Mouse (Mus musculus): ENCODE data around the gene Creg2. TPM values are rescaled to one million over a fixed set of nuclear protein-coding genes. Genes with fewer than 3 reads are reported as not detected.
"Not testable (repeated sequence)": the region's sequence is repeated elsewhere in the genome, so short reads cannot be mapped to it uniquely, and the experiment has no call there.

Gene Creg2
- polyA plus RNA-seq, 1 experiment from 2014 or later = 0.05 TPM

GRCm38 (mm10) chr1:39678883-39679282 is 27.6 kb upstream of the Creg2 start:
- no peaks in the 10 kb centered on the region for H3K36me3 ChIP-seq
- H3K27me3 ChIP-seq (replicated peaks) = no peaks in the 10 kb centered on the region
- H3K4me3 ChIP-seq = no peak overlapping the region
- no peak for ATAC-seq (ENCODE audit: insufficient number of reproducible peaks, low FRiP score)
- WGBS = 75% methylated on average over 8 of the region's 8 CpGs
- no peak overlapping the region for H3K9ac ChIP-seq
- no peaks in the 10 kb centered on the region; the same call in 1 of the 2 replicates for H3K9me3 ChIP-seq (replicated peaks)
- no peaks in the 10 kb centered on the region for H3K4me1 ChIP-seq (replicated peaks)
- no peak overlapping the region for H3K4me2 ChIP-seq
- H3K27ac ChIP-seq (ENCODE audit: poor library complexity, severe bottlenecking) = no peak overlapping the region

GRCm38 (mm10) chr1:39676221-39676876 is 25.1 kb upstream of the Creg2 start:
- Histone ChIP-seq H3K4me1 (replicated peaks) (0 out of 2 replicates have a peak, but pooled peaks cover 7% of the 10 kb centered on the region), H3K27ac (ENCODE audit: poor library complexity, severe bottlenecking) (no peak overlapping the region), H3K4me2 (no peak overlapping the region), H3K4me3 (no peak overlapping the region), H3K36me3 (no peaks in the 10 kb centered on the region), H3K9me3 (replicated peaks) (no peaks in the 10 kb centered on the region; the same call in 1 of the 2 replicates), H3K9ac (no peak overlapping the region), H3K27me3 (replicated peaks) (no peaks in the 10 kb centered on the region)
- WGBS = 89% methylated on average over 5 of the region's 5 CpGs
- no peak for ATAC-seq (ENCODE audit: insufficient number of reproducible peaks, low FRiP score)

- ATAC-seq (ENCODE audit: insufficient number of reproducible peaks, low FRiP score) = no peak
These were observed 21.3 kb upstream of the Creg2 start for GRCm38 (mm10) chr1:39672362-39673105.

GRCm38 (mm10) chr1:39670211-39670935 is 19.1 kb upstream of the Creg2 start:
- 0 out of 2 replicates have a peak, but pooled peaks cover 9% of the 10 kb centered on the region for H3K4me1 ChIP-seq (replicated peaks)
- H3K4me2 ChIP-seq = no peak overlapping the region
- H3K27ac ChIP-seq (ENCODE audit: poor library complexity, severe bottlenecking) = no peak overlapping the region
- peaks cover 4% of the 10 kb centered on the region; the same call in 1 of the 2 replicates for H3K9me3 ChIP-seq (replicated peaks)
- H3K9ac ChIP-seq = no peak overlapping the region
- ATAC-seq (ENCODE audit: insufficient number of reproducible peaks, low FRiP score) = no peak
- no peak overlapping the region for H3K4me3 ChIP-seq
- WGBS = 82% methylated on average over 17 of the region's 17 CpGs
- no peaks in the 10 kb centered on the region for H3K36me3 ChIP-seq
- no peaks in the 10 kb centered on the region; the same call in 1 of the 2 replicates for H3K27me3 ChIP-seq (replicated peaks)

More at GRCm38 (mm10) chr1:39672362-39673105, 21.3 kb upstream of the Creg2 start:
- Histone ChIP-seq H3K36me3 (no peaks in the 10 kb centered on the region), H3K4me1 (replicated peaks) (0 out of 2 replicates have a peak, but pooled peaks cover 9% of the 10 kb centered on the region), H3K4me2 (no peak overlapping the region), H3K9me3 (replicated peaks) (peaks cover 4% of the 10 kb centered on the region; the same call in 1 of the 2 replicates), H3K27me3 (replicated peaks) (no peaks in the 10 kb centered on the region; the same call in 1 of the 2 replicates), H3K9ac (no peak overlapping the region), H3K4me3 (no peak overlapping the region), H3K27ac (ENCODE audit: poor library complexity, severe bottlenecking) (peak overlapping the region; percentile 47; the same call in 1 of the 2 replicates)
- 71% methylated on average over 9 of the region's 9 CpGs for WGBS

- no peak for ATAC-seq (ENCODE audit: insufficient number of reproducible peaks, low FRiP score)
- Histone ChIP-seq H3K27ac (ENCODE audit: poor library complexity, severe bottlenecking) (no peak overlapping the region), H3K9ac (no peak overlapping the region), H3K4me1 (replicated peaks) (0 out of 2 replicates have a peak, but pooled peaks cover 5% of the 10 kb centered on the region), H3K27me3 (replicated peaks) (no peaks in the 10 kb centered on the region; the same call in 1 of the 2 replicates), H3K36me3 (no peaks in the 10 kb centered on the region), H3K4me2 (no peak overlapping the region), H3K4me3 (no peak overlapping the region), H3K9me3 (replicated peaks) (peaks cover 4% of the 10 kb centered on the region; the same call in 1 of the 2 replicates)
- 84% methylated on average over 12 of the region's 12 CpGs for WGBS
These were observed 15.5 kb upstream of the Creg2 start for GRCm38 (mm10) chr1:39666751-39667252.

GRCm38 (mm10) chr1:39664039-39664625 is 12.9 kb upstream of the Creg2 start:
- H3K27ac ChIP-seq (ENCODE audit: poor library complexity, severe bottlenecking) = no peak overlapping the region
- H3K9ac ChIP-seq = no peak overlapping the region
- H3K9me3 ChIP-seq (replicated peaks) = 0 out of 2 replicates have a peak, but pooled peaks cover 2% of the 10 kb centered on the region
- no peak overlapping the region for H3K4me2 ChIP-seq
- no peak overlapping the region for H3K4me3 ChIP-seq
- H3K27me3 ChIP-seq (replicated peaks) = no peaks in the 10 kb centered on the region; the same call in 1 of the 2 replicates
- 84% methylated on average over 7 of the region's 7 CpGs for WGBS
- no peaks in the 10 kb centered on the region for H3K4me1 ChIP-seq (replicated peaks)
- H3K36me3 ChIP-seq = no peaks in the 10 kb centered on the region
- ATAC-seq (ENCODE audit: insufficient number of reproducible peaks, low FRiP score) = no peak

GRCm38 (mm10) chr1:39663050-39663449 is 11.8 kb upstream of the Creg2 start:
- Histone ChIP-seq H3K4me3 (no peak overlapping the region), H3K9ac (no peak overlapping the region), H3K9me3 (replicated peaks) (peaks cover 8% of the 10 kb centered on the region; the same call in 1 of the 2 replicates), H3K36me3 (no peaks in the 10 kb centered on the region), H3K4me2 (no peak overlapping the region), H3K27me3 (replicated peaks) (no peaks in the 10 kb centered on the region), H3K27ac (ENCODE audit: poor library complexity, severe bottlenecking) (no peak overlapping the region), H3K4me1 (replicated peaks) (no peaks in the 10 kb centered on the region)
- no peak for ATAC-seq (ENCODE audit: insufficient number of reproducible peaks, low FRiP score)
- 83% methylated on average over 4 of the region's 4 CpGs for WGBS

GRCm38 (mm10) chr1:39656976-39657529 is 5.8 kb upstream of the Creg2 start:
- Histone ChIP-seq H3K27ac (ENCODE audit: poor library complexity, severe bottlenecking) (no peak overlapping the region), H3K9ac (no peak overlapping the region), H3K4me1 (replicated peaks) (no peaks in the 10 kb centered on the region), H3K4me2 (no peak overlapping the region), H3K36me3 (no peaks in the 10 kb centered on the region), H3K4me3 (no peak overlapping the region), H3K9me3 (replicated peaks) (peaks cover 8% of the 10 kb centered on the region; the same call in 1 of the 2 replicates), H3K27me3 (replicated peaks) (peaks cover 10% of the 10 kb centered on the region)
- no peak for ATAC-seq (ENCODE audit: insufficient number of reproducible peaks, low FRiP score)
- 74% methylated on average over 6 of the region's 6 CpGs for WGBS

GRCm38 (mm10) chr1:39654901-39655300 is 3.6 kb upstream of the Creg2 start:
- peaks cover 27% of the 10 kb centered on the region for H3K27me3 ChIP-seq (replicated peaks)
- not testable (repeated sequence) for H3K4me3 ChIP-seq; H3K36me3 ChIP-seq; H3K9me3 ChIP-seq (replicated peaks); H3K4me1 ChIP-seq (replicated peaks); H3K4me2 ChIP-seq; H3K27ac ChIP-seq (ENCODE audit: poor library complexity, severe bottlenecking); ATAC-seq (ENCODE audit: insufficient number of reproducible peaks, low FRiP score); H3K9ac ChIP-seq
- WGBS = 85% methylated on average over 18 of the region's 18 CpGs

GRCm38 (mm10) chr1:39653028-39653427 is 1.8 kb upstream of the Creg2 start:
- Histone ChIP-seq H3K27me3 (replicated peaks) (peaks cover 42% of the 10 kb centered on the region), H3K9me3 (replicated peaks) (no peaks in the 10 kb centered on the region), H3K4me3 (no peak overlapping the region), H3K9ac (no peak overlapping the region), H3K4me1 (replicated peaks) (peaks cover 12% of the 10 kb centered on the region), H3K27ac (ENCODE audit: poor library complexity, severe bottlenecking) (no peak overlapping the region), H3K4me2 (no peak overlapping the region), H3K36me3 (no peaks in the 10 kb centered on the region)
- ATAC-seq (ENCODE audit: insufficient number of reproducible peaks, low FRiP score) = no peak
- 78% methylated on average over 4 of the region's 4 CpGs for WGBS

All from heart, embryonic 12.5 days (tissue).